8 mouse cellular contexts compared by ENCODE assay signal in the genomic region with DNA sequence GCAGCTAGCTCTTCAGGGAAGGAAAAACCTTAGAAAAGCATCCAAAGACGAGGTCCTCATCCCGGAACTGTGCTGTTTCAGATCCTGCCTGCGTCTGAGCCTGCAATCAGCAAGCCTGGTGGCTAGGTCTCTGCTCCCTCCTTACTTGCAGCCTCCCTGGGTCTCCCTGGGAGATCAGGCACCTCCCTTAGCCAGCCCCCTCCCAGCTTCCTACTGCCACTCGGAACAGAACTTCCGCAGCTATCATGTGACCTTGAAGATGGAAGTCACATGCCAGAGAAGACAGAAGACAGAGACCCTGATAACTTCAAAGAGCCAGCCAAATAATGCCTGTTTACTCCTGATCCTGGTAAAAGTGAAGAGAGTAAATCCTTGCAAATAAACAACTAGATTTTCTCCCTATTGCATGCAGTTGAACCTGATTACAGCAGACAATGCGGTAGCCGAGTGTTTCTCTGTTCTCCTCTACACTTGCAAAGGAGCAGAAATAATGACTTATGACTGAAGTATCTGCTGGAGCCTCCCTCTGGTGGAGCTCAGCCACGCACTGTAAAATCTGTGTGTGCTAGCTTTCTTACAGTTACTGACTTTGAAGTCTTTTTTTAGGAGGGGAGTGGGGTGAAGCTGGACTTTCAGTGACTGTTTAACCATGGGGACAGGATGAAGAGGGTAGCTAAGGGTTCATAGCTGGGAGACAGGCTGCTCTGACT. TPM values are rescaled to one million over a fixed set of nuclear protein-coding genes. Genes with fewer than 3 reads are reported as not detected.
DNase-seq lines count a peak whose midpoint lies in the region; TF ChIP-seq lines count a peak whose summit lies in the region.

No protein-coding gene starts in this region.

- peak overlapping the region; percentile 70 for H3K9ac ChIP-seq in MEL (ENCODE audit: control insufficient read depth, low read depth, low read length, poor library complexity, severe bottlenecking)

- TF ChIP-seq POLR2A in MEL (IDR thresholded peaks at IDR 0.05; ENCODE audit: control insufficient read depth in 1 of 2, insufficient read depth in 1 of 2, low read depth in 1 of 2, low read length in 2 of 2, poor library complexity in 1 of 2) = peak; percentile 59 to 78

- intact Hi-C loops in gastrocnemius, postnatal 36 days (cut with DNase I) = no loop called here

- peaks cover 0 to 23% of the 10 kb centered on the region in 2 experiments; a peak in 2 of 4 replicates for H3K36me3 ChIP-seq in MEL (ENCODE audit: control insufficient read depth in 1 of 2, insufficient read depth in 2 of 2, low read length in 2 of 2)
- H3K36me3 ChIP-seq in macrophage (ENCODE audit: inconsistent target) = no peaks in the 10 kb centered on the region

- TF ChIP-seq EP300 in MEL (IDR thresholded peaks at IDR 0.05; ENCODE audit: low read depth in 1 of 2, low read length in 2 of 2) = no peak

- peak overlapping the region; percentile 53 to 57 for H3K4me3 ChIP-seq in MEL (ENCODE audit: control insufficient read depth in 1 of 2, insufficient read depth in 1 of 2, low read depth in 2 of 2, low read length in 2 of 2)
- H3K4me3 ChIP-seq in macrophage (ENCODE audit: inconsistent target) = peak overlapping the region; percentile 40

- H3K79me2 ChIP-seq in MEL (ENCODE audit: control insufficient read depth, insufficient read depth, low read length, poor library complexity) (peaks cover 1% of the 10 kb centered on the region; the same call in 1 of the 2 replicates), macrophage (ENCODE audit: inconsistent target) (peaks cover 9% of the 10 kb centered on the region; the same call in 1 of the 2 replicates)

- H3K9me3 ChIP-seq in MEL (replicated peaks; ENCODE audit: insufficient read depth, low read length) = no peaks in the 10 kb centered on the region

- WGBS in macrophage (ENCODE audit: missing documents) = 27% methylated on average over 8 of the region's 8 CpGs

- peak in 1 of 3 experiments; percentile 6; a peak in 1 of 6 replicates for TF ChIP-seq CTCF in MEL (IDR thresholded peaks at IDR 0.05 in 2 of 3, conservative IDR thresholded peaks at IDR 0.05 in 1 of 3; ENCODE audit: control insufficient read depth in 1 of 3, insufficient read depth in 1 of 3, low read depth in 2 of 3, low read length in 3 of 3, poor library complexity in 1 of 3, severe bottlenecking in 1 of 3)

- H3K27ac ChIP-seq in MEL (ENCODE audit: control insufficient read depth, low read depth, low read length) (peak overlapping the region; percentile 84), macrophage (peak overlapping the region; percentile 98)

- no peak for TF ChIP-seq RAD21 in MEL (IDR thresholded peaks at IDR 0.05; ENCODE audit: low read depth, low read length)

- H3K4me1 ChIP-seq in MEL (ENCODE audit: control insufficient read depth in 1 of 2, insufficient read depth in 2 of 2, low read length in 2 of 2) = peaks cover 3 to 17% of the 10 kb centered on the region in 2 experiments; a peak in 2 of 4 replicates

- no peaks in the 10 kb centered on the region for H3K27me3 ChIP-seq in MEL (ENCODE audit: control insufficient read depth in 1 of 2, insufficient read depth in 2 of 2, low read length in 2 of 2)

- peak; percentile 42 for DNase-seq in layer of hippocampus, adult 11-12 months (ENCODE audit: low spot score)
- DNase-seq in layer of hippocampus, postnatal 36 days = no peak
- DNase-seq in MEL (ENCODE audit: low read depth, low spot score) = peak; percentile 86
- peak; percentile 46 to 54 for DNase-seq in gastrocnemius, postnatal 36 days
- DNase-seq in kidney, postnatal 10 days = peak; percentile 63
- DNase-seq in thymus, postnatal 4 days = peak; percentile 64
- no peak for DNase-seq in cerebellum, postnatal 10 days

TF ChIP-seq in MEL, 35 proteins besides CTCF, POLR2A, EP300 and RAD21:
- TF ChIP-seq MXI1 (IDR thresholded peaks at IDR 0.05; ENCODE audit: low read depth, low read length) (peak; percentile 73), E2F4 (IDR thresholded peaks at IDR 0.05; ENCODE audit: borderline replicate concordance, low read depth, low read length) (no peak), MYC (IDR thresholded peaks at IDR 0.05; ENCODE audit: low read depth, low read length) (0 out of 2 replicates have a peak, but pooled peaks have one; percentile 48), ETS1 (IDR thresholded peaks at IDR 0.05; ENCODE audit: low read depth, low read length) (peak; percentile 53; the same call in 1 of the 2 replicates), GATA1 (IDR thresholded peaks at IDR 0.05; ENCODE audit: low read depth, low read length) (peak; percentile 33; the same call in 1 of the 2 replicates), RCOR1 (IDR thresholded peaks at IDR 0.05; ENCODE audit: low read depth, low read length) (no peak), NELFE (IDR thresholded peaks at IDR 0.05; ENCODE audit: low read depth, low read length) (peak; percentile 61), USF2 (IDR thresholded peaks at IDR 0.05; ENCODE audit: borderline replicate concordance in 1 of 2, insufficient read depth in 1 of 2, low read depth in 1 of 2, low read length in 2 of 2) (peak; percentile 68 to 97), MAZ (IDR thresholded peaks at IDR 0.05; ENCODE audit: low read depth, low read length) (peak; percentile 59; the same call in 1 of the 2 replicates), HCFC1 (IDR thresholded peaks at IDR 0.05; ENCODE audit: low read depth, low read length) (peak; percentile 74), MAX (IDR thresholded peaks at IDR 0.05; ENCODE audit: low read length) (peak; percentile 86), ELF1 (IDR thresholded peaks at IDR 0.05; ENCODE audit: low read depth, low read length) (peak; percentile 88), TBP (IDR thresholded peaks at IDR 0.05; ENCODE audit: low read depth, low read length) (peak; percentile 71), ZNF384 (IDR thresholded peaks at IDR 0.05; ENCODE audit: low read depth, low read length) (no peak), MEF2A (IDR thresholded peaks at IDR 0.05; ENCODE audit: extremely low read depth, insufficient replicate concordance, low read depth, low read length, poor library complexity, severe bottlenecking) (no peak), TAL1 (IDR thresholded peaks at IDR 0.05; ENCODE audit: low read length) (no peak), POLR2AphosphoS5 (IDR thresholded peaks at IDR 0.05; ENCODE audit: borderline replicate concordance, low read depth, low read length) (no peak), ZKSCAN1 (IDR thresholded peaks at IDR 0.05; ENCODE audit: low read depth, low read length) (no peak), JUND (IDR thresholded peaks at IDR 0.05; ENCODE audit: low read depth, low read length) (no peak), BHLHE40 (IDR thresholded peaks at IDR 0.05; ENCODE audit: borderline replicate concordance, low read depth, low read length) (peak; percentile 78; the same call in 1 of the 2 replicates), USF1 (IDR thresholded peaks at IDR 0.05; ENCODE audit: low read depth, low read length) (peak; percentile 97), SIN3A (IDR thresholded peaks at IDR 0.05; ENCODE audit: low read length) (peak; percentile 87), UBTF (IDR thresholded peaks at IDR 0.05; ENCODE audit: borderline replicate concordance, insufficient read depth, low read depth, low read length) (no peak), TCF12 (IDR thresholded peaks at IDR 0.05; ENCODE audit: low read depth, low read length) (peak; percentile 31; the same call in 1 of the 2 replicates), KAT2A (conservative IDR thresholded peaks at IDR 0.05; ENCODE audit: low read depth, low read length) (no peak), ZC3H11A (IDR thresholded peaks at IDR 0.05; ENCODE audit: low read depth, low read length) (no peak), NRF1 (IDR thresholded peaks at IDR 0.05; ENCODE audit: insufficient read depth, low read depth, low read length, poor library complexity, severe bottlenecking) (no peak), MAFK (IDR thresholded peaks at IDR 0.05; ENCODE audit: borderline replicate concordance, low read depth, low read length) (no peak), POLR2AphosphoS2 (IDR thresholded peaks at IDR 0.05; ENCODE audit: low read length) (no peak; the same call in 1 of the 2 replicates)

RNA-seq across cellular contexts. Expression of gene Wdr26, which starts 22.7 kb away (rescaled TPM):
- total RNA-seq in layer of hippocampus, postnatal 36 days (2021) = 100 to 1,000 TPM; 119 to 122 TPM
- total RNA-seq in MEL (2012; rRNA removed) = 21.6 and 23.5 TPM in 2 replicates
- polyA plus RNA-seq in MEL (2012; ENCODE audit: insufficient read depth in 1 of 2, insufficient read length in 2 of 2, low read depth in 1 of 2, low replicate concordance in 2 of 2, missing spikeins in 1 of 2) (10 to 100 TPM in 1 of 2 experiments, not detected in 1; 35.1 TPM), macrophage (2018) (115 to 137 TPM (median 119 TPM) in 3 replicates)
- total RNA-seq in gastrocnemius, postnatal 36 days (2021) = 100 to 1,000 TPM in 1 of 2 experiments, 10 to 100 TPM in 1; 96.7 to 105 TPM
- 100 to 1,000 TPM; 306 to 843 (median 604) TPM for total RNA-seq in macrophage (2018; cell fraction: chromatin; rRNA removed)
- 100 to 1,000 TPM; 117 to 200 (median 160) TPM for total RNA-seq in macrophage (2018; cell fraction: cytosol; rRNA removed)
- 100 to 1,000 TPM; 284 to 524 (median 451) TPM for total RNA-seq in macrophage (2018; cell fraction: nucleus; rRNA removed)

Comparison
In these comparisons a context has a peak if more than half of its experiments do, and no peak if none do; other contexts are left out.
1. DNase-seq: peak in layer of hippocampus, adult 11-12 months (single experiment), MEL (single experiment), gastrocnemius, postnatal 36 days (2 of 2), kidney, postnatal 10 days (single experiment) and thymus, postnatal 4 days (single experiment); none in layer of hippocampus, postnatal 36 days (0 of 2) and cerebellum, postnatal 10 days (0 of 2).